Mouse (Mus musculus): ENCODE results near the gene Reps2. TPM values are rescaled to one million over a fixed set of nuclear protein-coding genes. Genes with fewer than 3 reads are reported as not detected.

Gene Reps2
- polyA plus RNA-seq, 1 experiment from 2014 or later, result 0.29 TPM

GRCm38 (mm10) chrX:162520374-162520773, 123.1 kb downstream of the Reps2 start:
- Histone ChIP-seq H3K27ac (no peak overlapping the region), H3K4me3 (no peak overlapping the region), H3K27me3 (ENCODE audit: insufficient read depth, poor library complexity, severe bottlenecking) (peaks cover 10% of the 10 kb centered on the region; the same call in 1 of the 2 replicates), H3K9me3 (no peaks in the 10 kb centered on the region), H3K36me3 (no peaks in the 10 kb centered on the region), H3K4me1 (no peaks in the 10 kb centered on the region)
- 61% methylated on average over 2 of the region's 2 CpGs for WGBS
- no peak for DNase-seq (ENCODE audit: low spot score)

DNA sequence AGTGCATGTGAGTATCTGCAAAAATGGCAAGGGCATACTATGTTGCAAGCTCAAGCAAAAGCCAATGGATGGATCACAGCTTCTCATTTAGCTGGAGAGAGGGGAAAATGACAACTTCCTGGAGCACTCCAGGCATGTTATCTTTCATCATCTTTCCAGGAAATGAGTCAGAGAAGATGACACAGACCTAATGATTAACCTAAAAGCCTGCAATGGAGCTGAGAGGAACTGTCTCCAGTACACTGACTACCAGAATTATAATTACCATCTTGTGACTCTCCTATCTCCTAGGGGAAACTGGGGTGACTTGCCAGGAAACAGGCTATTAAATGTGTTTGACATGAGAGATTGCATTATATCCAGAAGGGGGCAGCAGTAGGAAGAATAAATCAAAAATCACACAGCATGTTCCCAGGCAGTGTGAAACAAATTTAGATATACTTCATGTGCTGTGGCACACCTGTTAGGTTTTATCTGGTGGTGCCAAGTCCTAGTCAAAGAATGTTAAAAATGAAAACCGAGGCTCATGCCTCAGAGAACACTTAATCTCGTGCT, 132.9 kb downstream of the Reps2 start:
- no peak for DNase-seq (ENCODE audit: low spot score)
- H3K27me3 ChIP-seq (ENCODE audit: insufficient read depth, poor library complexity, severe bottlenecking), result peaks cover 12% of the 10 kb centered on the region; the same call in 1 of the 2 replicates
- WGBS, result 65% methylated on average over 2 of the region's 2 CpGs

DNA sequence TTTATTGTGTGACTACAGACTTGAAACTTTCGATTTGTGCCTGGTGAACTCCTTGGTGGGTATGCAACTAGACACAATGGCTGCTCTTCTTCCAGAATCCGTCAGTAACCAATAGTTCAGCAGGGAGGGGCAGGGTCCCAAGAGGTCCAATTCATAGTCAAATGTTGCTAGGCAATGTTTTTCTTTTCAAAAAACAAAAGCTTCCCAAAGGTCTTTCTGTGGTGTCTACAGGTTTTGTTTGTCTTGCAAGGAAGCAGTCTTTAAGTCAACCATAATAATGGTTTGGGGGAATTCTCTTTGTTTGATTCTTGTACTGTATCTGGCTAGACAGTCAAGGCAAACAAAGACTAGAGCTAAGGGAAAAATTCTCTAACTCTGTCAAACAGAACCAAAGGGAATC, 138.3 kb downstream of the Reps2 start:
- Histone ChIP-seq H3K27ac (no peak overlapping the region), H3K36me3 (no peaks in the 10 kb centered on the region), H3K4me3 (no peak overlapping the region), H3K4me1 (no peaks in the 10 kb centered on the region), H3K9me3 (no peaks in the 10 kb centered on the region), H3K27me3 (ENCODE audit: insufficient read depth, poor library complexity, severe bottlenecking) (peaks cover 21% of the 10 kb centered on the region; the same call in 1 of the 2 replicates)
- DNase-seq (ENCODE audit: low spot score), result no peak
- WGBS, result 60% methylated on average over 2 of the region's 2 CpGs

More for the DNA sequence above, 132.9 kb downstream of the Reps2 start:
- Histone ChIP-seq H3K27ac (no peak overlapping the region), H3K9me3 (no peaks in the 10 kb centered on the region), H3K4me3 (no peak overlapping the region), H3K36me3 (no peaks in the 10 kb centered on the region), H3K4me1 (no peaks in the 10 kb centered on the region)

DNA sequence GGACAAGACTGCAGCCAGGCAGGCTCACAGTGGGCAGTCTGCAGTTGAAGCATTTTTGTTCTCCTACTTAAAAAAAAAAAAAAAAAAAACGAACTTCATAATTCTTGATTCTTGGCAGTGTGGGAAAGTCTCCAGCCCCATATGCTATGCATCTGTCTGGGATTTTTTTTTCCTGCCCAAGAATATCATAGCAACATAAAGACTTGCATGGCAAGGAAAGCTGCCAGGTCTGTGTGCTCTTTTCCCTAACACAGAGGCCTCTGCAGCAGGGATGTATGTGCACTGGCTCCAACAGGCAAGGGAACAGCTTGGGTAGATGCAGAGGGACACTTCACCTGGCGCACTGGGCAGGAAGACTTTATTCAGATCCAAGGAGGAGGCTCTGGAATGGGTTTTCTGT, 140.0 kb downstream of the Reps2 start:
- Histone ChIP-seq H3K27me3 (ENCODE audit: insufficient read depth, poor library complexity, severe bottlenecking) (peaks cover 9% of the 10 kb centered on the region; the same call in 1 of the 2 replicates), H3K27ac (no peak overlapping the region), H3K4me1 (no peaks in the 10 kb centered on the region), H3K36me3 (no peaks in the 10 kb centered on the region), H3K4me3 (no peak overlapping the region), H3K9me3 (no peaks in the 10 kb centered on the region)
- 51% methylated on average over 2 of the region's 2 CpGs for WGBS
- no peak for DNase-seq (ENCODE audit: low spot score)

GRCm38 (mm10) chrX:162500962-162501361, 142.5 kb downstream of the Reps2 start:
- H3K36me3 ChIP-seq, result no peaks in the 10 kb centered on the region
- no peaks in the 10 kb centered on the region for H3K9me3 ChIP-seq
- H3K27me3 ChIP-seq (ENCODE audit: insufficient read depth, poor library complexity, severe bottlenecking), result peaks cover 9% of the 10 kb centered on the region; the same call in 1 of the 2 replicates
- WGBS, result 65% methylated on average over 3 of the region's 3 CpGs
- H3K27ac ChIP-seq, result no peak overlapping the region
- no peak for DNase-seq (ENCODE audit: low spot score)
- no peaks in the 10 kb centered on the region for H3K4me1 ChIP-seq
- no peak overlapping the region for H3K4me3 ChIP-seq

- no peaks in the 10 kb centered on the region for H3K4me1 ChIP-seq
- H3K27ac ChIP-seq, result no peak overlapping the region
- H3K36me3 ChIP-seq, result no peaks in the 10 kb centered on the region
- H3K4me3 ChIP-seq, result no peak overlapping the region
- no peak for DNase-seq (ENCODE audit: low spot score)
- H3K27me3 ChIP-seq (ENCODE audit: insufficient read depth, poor library complexity, severe bottlenecking), result no peaks in the 10 kb centered on the region; the same call in 1 of the 2 replicates
- 58% methylated on average over 2 of the region's 2 CpGs for WGBS
- H3K9me3 ChIP-seq, result no peaks in the 10 kb centered on the region
Measured at GRCm38 (mm10) chrX:162496485-162496884, 147.0 kb downstream of the Reps2 start.

DNA sequence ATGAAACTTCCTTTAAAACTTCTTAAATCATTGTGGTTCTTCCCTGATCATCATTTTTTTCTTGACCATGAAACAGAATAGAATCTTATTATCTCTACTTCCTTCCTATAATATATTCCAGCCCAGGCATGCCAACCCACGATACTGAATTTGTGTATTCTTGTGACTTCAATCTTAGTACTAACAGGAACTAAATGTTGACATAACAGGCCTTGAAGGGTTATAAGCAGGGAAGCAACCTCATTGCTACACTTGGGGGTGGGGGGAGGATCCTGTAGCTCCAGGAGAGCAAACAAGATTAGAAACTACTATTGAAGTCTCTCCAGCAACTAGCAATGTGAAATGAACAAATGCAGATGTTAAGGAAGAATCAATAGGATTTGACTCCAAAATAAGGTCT, 154.8 kb downstream of the Reps2 start:
- Histone ChIP-seq H3K27ac (no peak overlapping the region), H3K9me3 (no peaks in the 10 kb centered on the region), H3K36me3 (no peaks in the 10 kb centered on the region), H3K27me3 (ENCODE audit: insufficient read depth, poor library complexity, severe bottlenecking) (no peaks in the 10 kb centered on the region; the same call in 1 of the 2 replicates), H3K4me3 (no peak overlapping the region), H3K4me1 (no peaks in the 10 kb centered on the region)
- no peak for DNase-seq (ENCODE audit: low spot score)
- WGBS, result 59% methylated on average over 1 of the region's 1 CpGs

DNA sequence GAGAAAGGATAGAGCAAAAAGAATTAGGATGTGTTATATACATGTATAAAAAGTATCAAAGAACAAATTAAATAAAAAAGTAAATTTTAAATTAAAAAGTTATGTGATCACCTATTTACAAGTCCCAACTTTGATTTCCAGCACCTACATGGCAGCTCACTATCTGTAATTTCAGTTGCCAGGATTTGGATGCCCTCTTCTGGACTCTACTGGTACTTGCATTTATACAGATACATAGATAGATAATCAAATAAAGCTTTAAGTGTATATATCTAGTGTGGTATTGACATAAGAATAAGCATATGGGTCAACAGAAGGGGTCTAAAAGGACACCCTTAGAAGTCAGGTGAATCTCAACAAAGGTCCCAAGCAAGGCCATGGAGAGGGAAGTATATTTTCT, 155.7 kb downstream of the Reps2 start:
- no peak overlapping the region for H3K4me3 ChIP-seq
- H3K4me1 ChIP-seq, result no peaks in the 10 kb centered on the region
- no peaks in the 10 kb centered on the region for H3K9me3 ChIP-seq
- H3K36me3 ChIP-seq, result no peaks in the 10 kb centered on the region
- no peak for DNase-seq (ENCODE audit: low spot score)
- H3K27ac ChIP-seq, result no peak overlapping the region
- no peaks in the 10 kb centered on the region; the same call in 1 of the 2 replicates for H3K27me3 ChIP-seq (ENCODE audit: insufficient read depth, poor library complexity, severe bottlenecking)

DNA sequence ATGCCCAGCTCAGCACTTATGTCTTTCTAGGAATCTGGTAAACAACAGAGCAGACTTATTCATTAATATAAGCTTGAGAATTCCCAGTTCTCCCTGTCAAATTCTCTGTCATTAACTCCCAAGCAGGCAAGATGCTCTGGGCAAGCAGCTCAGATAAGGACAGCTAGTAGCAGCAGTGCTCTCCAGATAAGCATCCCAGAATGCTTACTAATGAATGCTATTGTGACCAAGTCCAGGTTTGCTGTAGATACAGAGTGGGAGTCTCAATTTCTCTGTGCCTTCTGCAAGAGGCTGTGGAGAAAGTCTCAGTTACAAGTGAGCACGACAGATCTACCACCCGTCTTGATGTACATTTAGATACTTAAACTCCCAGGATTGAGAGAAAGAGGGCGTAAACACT, 173.2 kb downstream of the Reps2 start:
- 54% methylated on average over 3 of the region's 3 CpGs for WGBS
- H3K9me3 ChIP-seq, result no peaks in the 10 kb centered on the region
- no peak overlapping the region for H3K4me3 ChIP-seq
- DNase-seq (ENCODE audit: low spot score), result no peak
- H3K36me3 ChIP-seq, result no peaks in the 10 kb centered on the region
- no peak overlapping the region for H3K27ac ChIP-seq
- H3K27me3 ChIP-seq (ENCODE audit: insufficient read depth, poor library complexity, severe bottlenecking), result no peaks in the 10 kb centered on the region; the same call in 1 of the 2 replicates
- H3K4me1 ChIP-seq, result no peaks in the 10 kb centered on the region

DNA sequence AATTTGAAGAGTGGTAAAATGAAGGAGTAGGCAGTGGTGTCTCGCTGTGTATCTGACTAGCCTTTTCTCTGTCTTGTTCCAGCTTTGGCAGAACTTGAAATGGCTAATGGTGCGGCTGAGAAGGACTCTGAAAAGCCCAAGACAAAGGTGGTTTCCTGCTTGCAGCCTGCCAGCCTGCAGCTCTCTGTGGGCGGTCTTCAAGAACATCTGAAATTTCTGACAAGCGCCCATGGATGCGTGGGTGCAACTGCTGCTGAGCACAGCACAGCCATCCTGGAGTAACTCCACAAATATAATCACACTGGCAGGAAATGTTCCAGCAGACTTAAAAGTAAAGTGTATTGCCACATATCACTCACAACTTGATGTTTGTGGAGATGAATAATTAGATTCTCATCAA, 181.3 kb downstream of the Reps2 start:
- no peak overlapping the region for H3K27ac ChIP-seq
- H3K27me3 ChIP-seq (ENCODE audit: insufficient read depth, poor library complexity, severe bottlenecking), result no peaks in the 10 kb centered on the region
- H3K36me3 ChIP-seq, result no peaks in the 10 kb centered on the region
- WGBS, result 73% methylated on average over 5 of the region's 5 CpGs
- no peak for DNase-seq (ENCODE audit: low spot score)
- H3K9me3 ChIP-seq, result no peaks in the 10 kb centered on the region
- no peak overlapping the region for H3K4me3 ChIP-seq
- no peaks in the 10 kb centered on the region for H3K4me1 ChIP-seq

DNA sequence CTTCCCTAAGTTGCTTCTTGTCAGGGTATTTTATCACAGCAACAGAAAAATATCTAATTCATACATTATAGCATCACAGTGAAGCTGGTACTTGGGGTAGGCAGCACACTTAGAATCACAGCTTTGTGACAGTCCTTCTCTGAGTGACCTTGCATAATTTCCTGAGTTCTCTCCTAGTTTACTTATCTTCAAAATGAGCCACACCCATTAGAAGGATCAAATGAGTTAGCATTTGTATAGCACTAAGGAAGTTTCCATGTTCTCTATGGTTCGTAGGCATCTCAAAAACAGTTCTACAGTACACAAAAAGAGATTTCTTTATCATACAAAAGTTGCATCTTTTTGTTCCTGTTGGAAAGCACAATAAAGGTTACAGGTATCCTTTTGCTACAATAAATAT, 187.0 kb downstream of the Reps2 start:
- no peaks in the 10 kb centered on the region for H3K9me3 ChIP-seq
- H3K36me3 ChIP-seq, result no peaks in the 10 kb centered on the region
- 71% methylated on average over 1 of the region's 1 CpGs for WGBS
- no peak overlapping the region for H3K4me3 ChIP-seq
- no peaks in the 10 kb centered on the region for H3K4me1 ChIP-seq
- H3K27me3 ChIP-seq (ENCODE audit: insufficient read depth, poor library complexity, severe bottlenecking), result no peaks in the 10 kb centered on the region
- H3K27ac ChIP-seq, result no peak overlapping the region
- DNase-seq (ENCODE audit: low spot score), result no peak

- H3K27me3 ChIP-seq (ENCODE audit: insufficient read depth, poor library complexity, severe bottlenecking), result no peaks in the 10 kb centered on the region
- H3K4me1 ChIP-seq, result no peaks in the 10 kb centered on the region
- H3K36me3 ChIP-seq, result no peaks in the 10 kb centered on the region
- 66% methylated on average over 1 of the region's 1 CpGs for WGBS
- no peaks in the 10 kb centered on the region for H3K9me3 ChIP-seq
- no peak overlapping the region for H3K27ac ChIP-seq
- no peak for DNase-seq (ENCODE audit: low spot score)
- no peak overlapping the region for H3K4me3 ChIP-seq
Measured at GRCm38 (mm10) chrX:162455364-162455763, 188.1 kb downstream of the Reps2 start.

DNA sequence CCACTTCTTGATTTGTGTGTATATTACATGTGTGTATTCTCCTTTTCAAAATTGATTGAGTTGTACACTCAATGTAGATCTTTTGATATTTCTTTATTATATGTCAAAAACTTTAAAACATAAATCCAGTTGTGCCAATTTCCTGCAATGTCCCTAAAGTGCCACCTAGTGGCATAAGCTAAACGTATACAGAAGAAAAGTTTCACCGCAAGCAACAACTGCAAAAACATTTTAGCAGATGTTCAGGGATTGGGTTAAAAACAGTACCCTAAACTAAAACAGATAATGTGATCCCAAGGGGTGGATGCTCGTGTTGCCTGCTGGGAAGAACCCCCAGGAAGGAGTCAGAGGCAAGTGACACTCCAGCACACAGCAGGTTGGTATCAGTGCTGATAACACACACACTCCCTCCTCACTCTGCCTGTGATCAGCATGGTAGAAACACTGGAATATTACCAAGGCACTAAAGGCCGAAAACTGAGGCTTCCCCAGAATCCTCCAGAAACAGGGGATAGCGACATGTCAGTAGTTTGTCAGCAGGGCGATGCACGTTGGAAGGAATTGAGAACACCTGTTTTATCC, 189.5 kb downstream of the Reps2 start:
- Histone ChIP-seq H3K27me3 (ENCODE audit: insufficient read depth, poor library complexity, severe bottlenecking) (no peaks in the 10 kb centered on the region), H3K36me3 (no peaks in the 10 kb centered on the region), H3K9me3 (no peaks in the 10 kb centered on the region), H3K27ac (no peak overlapping the region), H3K4me1 (no peaks in the 10 kb centered on the region), H3K4me3 (no peak overlapping the region)
- no peak for DNase-seq (ENCODE audit: low spot score)
- WGBS, result 43% methylated on average over 7 of the region's 7 CpGs

- H3K27ac ChIP-seq, result no peak overlapping the region
- no peaks in the 10 kb centered on the region for H3K9me3 ChIP-seq
- H3K36me3 ChIP-seq, result no peaks in the 10 kb centered on the region
- H3K4me3 ChIP-seq, result no peak overlapping the region
- H3K27me3 ChIP-seq (ENCODE audit: insufficient read depth, poor library complexity, severe bottlenecking), result no peaks in the 10 kb centered on the region; the same call in 1 of the 2 replicates
- H3K4me1 ChIP-seq, result no peaks in the 10 kb centered on the region
- DNase-seq (ENCODE audit: low spot score), result no peak
Measured at GRCm38 (mm10) chrX:162452642-162453041, 190.8 kb downstream of the Reps2 start.

Data from heart, embryonic 10.5 days (tissue).